Mouse (Mus musculus): ENCODE results near the gene Btnl4. TPM values are rescaled to one million over a fixed set of nuclear protein-coding genes. Genes with fewer than 3 reads are reported as not detected.
"Not testable (repeated sequence)": the region's sequence is repeated elsewhere in the genome, so short reads cannot be mapped to it uniquely, and the experiment has no call there.

Gene Btnl4
- polyA plus RNA-seq, 1 experiment: not detected

DNA sequence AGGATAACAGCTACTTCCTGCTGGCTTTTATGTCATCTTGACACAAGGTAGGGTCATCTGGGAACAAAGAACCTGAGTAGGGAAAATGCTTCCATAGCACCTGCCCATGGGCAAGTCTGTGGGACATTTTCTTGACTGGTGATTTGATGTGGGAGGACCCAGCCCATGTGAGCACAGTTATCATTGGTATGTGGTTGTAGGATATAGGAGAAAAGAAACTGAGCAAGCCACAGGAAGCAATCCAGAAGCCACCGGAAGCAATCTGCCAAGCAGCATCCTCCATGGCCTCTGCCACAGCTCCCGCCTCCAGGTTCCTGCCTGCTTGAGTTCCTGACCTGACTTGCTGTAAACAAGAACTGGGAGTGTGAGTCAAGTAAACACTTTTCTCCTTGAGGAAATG lies 6.6 kb downstream of the Btnl4 start:
- Histone ChIP-seq H3K4me1 (ENCODE audit: control insufficient read depth, insufficient read depth, low read length) (no peaks in the 10 kb centered on the region), H3K27ac (ENCODE audit: insufficient read depth, low read depth, low read length) (no peak overlapping the region), H3K36me3 (ENCODE audit: control insufficient read depth, insufficient read depth, low read length) (no peaks in the 10 kb centered on the region), H3K27me3 (replicated peaks; ENCODE audit: control insufficient read depth, insufficient read depth, low read length) (no peaks in the 10 kb centered on the region; the same call in 1 of the 2 replicates), H3K4me3 (ENCODE audit: insufficient read depth, low read depth, low read length) (no peak overlapping the region)
- no peak for DNase-seq
- WGBS: 69% methylated on average over 2 of the region's 2 CpGs
- no peak for TF ChIP-seq POLR2A (IDR thresholded peaks at IDR 0.05; ENCODE audit: low read depth, low read length)
- TF ChIP-seq CTCF (conservative IDR thresholded peaks at IDR 0.05; ENCODE audit: insufficient read depth, insufficient read length, low read depth, low read length): no peak

DNA sequence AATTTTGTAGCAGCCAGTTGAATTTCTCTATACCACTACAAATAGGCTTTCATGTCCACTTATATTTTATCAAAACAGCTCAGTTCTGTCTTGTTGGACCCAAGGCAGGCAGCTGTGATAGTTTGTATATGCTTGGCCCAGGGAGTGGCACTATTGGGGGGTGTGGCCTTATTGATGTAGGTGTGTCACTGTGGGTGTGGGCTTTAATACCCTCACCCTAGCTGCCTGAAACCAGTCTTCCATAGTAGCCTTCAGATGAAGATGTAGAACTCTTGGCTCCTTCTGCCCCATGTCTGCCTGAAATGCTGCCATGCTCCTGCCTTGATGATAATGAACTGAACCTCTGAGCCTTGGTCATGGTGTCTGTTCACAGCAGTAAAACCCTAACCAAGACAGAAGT lies 11.2 kb downstream of the Btnl4 start:
- H3K36me3 ChIP-seq (ENCODE audit: control insufficient read depth, insufficient read depth, low read length); DNase-seq; H3K27me3 ChIP-seq (replicated peaks; ENCODE audit: control insufficient read depth, insufficient read depth, low read length); H3K27ac ChIP-seq (ENCODE audit: insufficient read depth, low read depth, low read length); H3K4me3 ChIP-seq (ENCODE audit: insufficient read depth, low read depth, low read length); H3K4me1 ChIP-seq (ENCODE audit: control insufficient read depth, insufficient read depth, low read length): not testable (repeated sequence)

DNA sequence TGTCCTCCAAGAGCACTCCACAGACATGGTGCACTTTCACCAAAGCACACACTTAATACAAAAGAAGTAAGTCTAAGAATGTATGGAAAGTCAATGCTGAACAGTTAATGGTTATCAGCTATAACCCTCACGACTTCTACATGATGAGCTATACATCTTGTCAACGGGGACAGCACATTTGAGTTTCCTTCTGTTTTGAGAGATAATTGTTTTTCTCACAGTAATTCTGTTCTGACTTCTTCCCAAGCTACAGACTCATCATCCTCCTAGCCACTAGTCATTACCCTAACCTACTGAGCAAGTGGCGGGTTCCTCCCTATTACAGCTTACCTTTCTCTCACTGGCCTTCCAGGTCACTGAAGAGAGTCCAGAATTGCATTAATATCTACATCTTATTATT lies 17.9 kb downstream of the Btnl4 start:
- DNase-seq: no peak
- WGBS: 86% methylated on average over 3 of the region's 3 CpGs
- H3K4me3 ChIP-seq (ENCODE audit: insufficient read depth, low read depth, low read length): no peak overlapping the region
- TF ChIP-seq POLR2A (IDR thresholded peaks at IDR 0.05; ENCODE audit: low read depth, low read length) (no peak), CTCF (conservative IDR thresholded peaks at IDR 0.05; ENCODE audit: insufficient read depth, insufficient read length, low read depth, low read length) (no peak)
- H3K27ac ChIP-seq (ENCODE audit: insufficient read depth, low read depth, low read length): no peak overlapping the region
- peaks cover 1% of the 10 kb centered on the region; the same call in 1 of the 2 replicates for H3K27me3 ChIP-seq (replicated peaks; ENCODE audit: control insufficient read depth, insufficient read depth, low read length)
- no peaks in the 10 kb centered on the region for H3K4me1 ChIP-seq (ENCODE audit: control insufficient read depth, insufficient read depth, low read length)
- no peaks in the 10 kb centered on the region for H3K36me3 ChIP-seq (ENCODE audit: control insufficient read depth, insufficient read depth, low read length)

DNA sequence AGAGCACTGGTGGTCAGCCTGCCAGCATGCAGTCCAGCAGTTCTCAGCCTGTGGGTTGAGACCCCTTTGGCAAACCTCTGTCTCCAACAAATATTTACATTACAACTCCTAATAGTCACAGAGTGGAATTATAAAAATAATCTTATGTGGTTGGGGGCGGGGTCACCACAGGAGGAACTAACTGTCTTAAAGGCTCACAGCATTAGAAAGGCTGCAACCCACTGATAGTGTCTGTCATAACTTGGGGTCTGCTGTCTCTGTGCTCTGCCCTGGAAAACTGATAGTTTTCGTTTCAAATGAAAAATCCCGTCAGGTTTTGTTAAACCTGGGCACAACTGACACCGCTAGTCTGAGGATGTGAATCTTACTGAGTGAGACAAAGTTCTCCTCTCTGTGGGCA lies 19.4 kb downstream of the Btnl4 start:
- no peak overlapping the region for H3K4me3 ChIP-seq (ENCODE audit: insufficient read depth, low read depth, low read length)
- DNase-seq: no peak
- H3K27me3 ChIP-seq (replicated peaks; ENCODE audit: control insufficient read depth, insufficient read depth, low read length): peaks cover 1% of the 10 kb centered on the region; the same call in 1 of the 2 replicates
- WGBS: 67% methylated on average over 4 of the region's 4 CpGs
- H3K27ac ChIP-seq (ENCODE audit: insufficient read depth, low read depth, low read length): no peak overlapping the region
- H3K4me1 ChIP-seq (ENCODE audit: control insufficient read depth, insufficient read depth, low read length): no peaks in the 10 kb centered on the region
- H3K36me3 ChIP-seq (ENCODE audit: control insufficient read depth, insufficient read depth, low read length): no peaks in the 10 kb centered on the region
- no peak for TF ChIP-seq CTCF (conservative IDR thresholded peaks at IDR 0.05; ENCODE audit: insufficient read depth, insufficient read length, low read depth, low read length)

DNA sequence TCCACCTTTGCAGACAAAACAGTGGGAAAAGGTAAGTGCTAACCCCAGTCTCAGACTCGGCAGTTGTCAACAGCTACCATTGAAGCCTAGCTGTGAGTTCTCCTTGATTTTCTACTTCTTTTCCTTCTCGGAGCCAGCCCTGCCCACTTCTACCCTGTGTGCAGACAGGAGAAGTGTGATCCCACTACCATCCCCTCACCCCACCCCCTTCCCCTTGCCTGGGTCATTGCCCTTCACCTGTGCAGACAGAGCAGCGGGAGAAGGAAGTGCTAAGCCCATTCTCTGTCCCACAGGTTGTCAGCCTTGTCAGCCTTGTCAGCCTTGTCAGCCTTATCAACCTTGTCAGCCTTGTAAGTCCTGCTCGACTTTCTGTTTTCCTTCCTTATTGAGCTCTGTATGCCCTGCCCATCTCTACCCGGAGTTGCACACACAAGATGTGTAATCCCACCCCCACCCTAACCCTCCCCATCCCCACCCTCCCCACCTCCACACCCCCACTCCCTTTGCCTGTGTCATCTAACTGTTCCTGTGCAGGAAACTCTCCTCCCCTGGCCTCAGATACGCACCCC lies 28.6 kb downstream of the Btnl4 start:
- WGBS: 58% methylated on average over 6 of the region's 6 CpGs
- no peak for TF ChIP-seq POLR2A (IDR thresholded peaks at IDR 0.05; ENCODE audit: low read depth, low read length)
- TF ChIP-seq CTCF (conservative IDR thresholded peaks at IDR 0.05; ENCODE audit: insufficient read depth, insufficient read length, low read depth, low read length): no peak
- H3K4me1 ChIP-seq (ENCODE audit: control insufficient read depth, insufficient read depth, low read length): no peaks in the 10 kb centered on the region
- no peaks in the 10 kb centered on the region for H3K27me3 ChIP-seq (replicated peaks; ENCODE audit: control insufficient read depth, insufficient read depth, low read length)
- no peak overlapping the region for H3K4me3 ChIP-seq (ENCODE audit: insufficient read depth, low read depth, low read length)
- H3K36me3 ChIP-seq (ENCODE audit: control insufficient read depth, insufficient read depth, low read length): no peaks in the 10 kb centered on the region
- H3K27ac ChIP-seq (ENCODE audit: insufficient read depth, low read depth, low read length): no peak overlapping the region
- no peak for DNase-seq

DNA sequence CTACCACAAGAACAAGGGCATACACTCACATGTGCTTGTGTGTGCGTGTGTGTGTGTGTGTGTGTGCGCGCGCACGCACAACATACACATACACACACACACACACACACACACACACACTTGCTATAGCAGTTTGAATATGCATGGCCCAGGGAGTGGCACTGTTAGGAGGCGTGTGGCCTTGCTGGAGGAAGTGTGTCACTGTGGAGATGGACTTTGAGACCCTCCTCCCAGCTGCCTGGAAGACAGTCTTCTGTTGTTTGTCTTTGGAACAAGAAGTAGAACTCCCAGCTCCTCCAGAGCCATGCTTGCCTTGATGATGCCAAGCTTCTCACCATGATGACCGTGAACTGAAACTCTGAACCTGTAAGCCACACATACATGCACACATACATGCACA lies 35.1 kb downstream of the Btnl4 start:
- Histone ChIP-seq H3K27me3 (replicated peaks; ENCODE audit: control insufficient read depth, insufficient read depth, low read length) (no peaks in the 10 kb centered on the region), H3K4me3 (ENCODE audit: insufficient read depth, low read depth, low read length) (no peak overlapping the region), H3K27ac (ENCODE audit: insufficient read depth, low read depth, low read length) (no peak overlapping the region), H3K36me3 (ENCODE audit: control insufficient read depth, insufficient read depth, low read length) (no peaks in the 10 kb centered on the region), H3K4me1 (ENCODE audit: control insufficient read depth, insufficient read depth, low read length) (no peaks in the 10 kb centered on the region)
- peak; percentile 2 for DNase-seq
- WGBS: 90% methylated on average over 7 of the region's 7 CpGs
- TF ChIP-seq POLR2A (IDR thresholded peaks at IDR 0.05; ENCODE audit: low read depth, low read length) (no peak), CTCF (conservative IDR thresholded peaks at IDR 0.05; ENCODE audit: insufficient read depth, insufficient read length, low read depth, low read length) (no peak)

DNA sequence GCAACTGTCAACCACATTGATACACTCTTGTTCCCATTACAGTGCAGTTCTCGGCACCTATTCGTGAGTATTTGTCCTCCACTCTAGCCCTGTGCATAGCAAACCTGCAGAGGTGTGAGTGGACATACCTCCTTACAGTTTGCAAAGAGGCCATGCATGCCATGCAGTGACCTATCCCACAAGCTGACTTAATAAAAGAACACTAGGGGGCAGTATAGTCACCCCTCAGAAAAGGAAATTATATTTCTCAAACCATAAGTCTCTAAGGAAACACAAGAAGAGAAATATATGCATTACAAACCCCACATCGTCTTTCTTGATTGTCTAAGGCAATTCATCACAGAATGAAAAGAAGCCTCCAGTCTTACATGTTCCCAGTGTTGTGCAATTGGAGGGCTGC lies 37.3 kb downstream of the Btnl4 start:
- H3K27ac ChIP-seq (ENCODE audit: insufficient read depth, low read depth, low read length): no peak overlapping the region
- no peaks in the 10 kb centered on the region for H3K36me3 ChIP-seq (ENCODE audit: control insufficient read depth, insufficient read depth, low read length)
- no peaks in the 10 kb centered on the region for H3K27me3 ChIP-seq (replicated peaks; ENCODE audit: control insufficient read depth, insufficient read depth, low read length)
- no peaks in the 10 kb centered on the region for H3K4me1 ChIP-seq (ENCODE audit: control insufficient read depth, insufficient read depth, low read length)
- H3K4me3 ChIP-seq (ENCODE audit: insufficient read depth, low read depth, low read length): no peak overlapping the region
- DNase-seq: peak; percentile 36
- TF ChIP-seq CTCF (conservative IDR thresholded peaks at IDR 0.05; ENCODE audit: insufficient read depth, insufficient read length, low read depth, low read length): 0 out of 2 replicates have a peak, but pooled peaks have one; percentile 19
- TF ChIP-seq POLR2A (IDR thresholded peaks at IDR 0.05; ENCODE audit: low read depth, low read length): no peak
- WGBS: 46% methylated on average over 3 of the region's 3 CpGs

DNA sequence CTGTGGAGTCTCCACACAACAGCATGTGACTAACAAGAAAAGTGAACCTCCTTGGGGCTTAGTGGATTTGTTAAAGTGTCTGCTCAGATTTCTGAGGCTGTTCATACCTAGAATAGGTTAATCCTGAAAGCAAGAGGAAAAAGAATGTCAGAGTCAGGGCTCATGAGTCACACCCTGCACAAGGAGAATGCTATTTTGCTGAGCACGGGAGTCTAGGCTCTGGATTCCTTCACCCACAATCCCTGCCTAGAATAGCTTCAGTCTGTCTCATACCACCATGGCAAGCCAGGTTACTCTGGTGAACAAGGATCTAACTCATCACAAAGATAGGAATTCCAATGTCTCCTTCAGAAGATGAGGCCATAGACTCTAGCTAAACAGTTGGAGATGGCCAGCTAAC lies 38.5 kb downstream of the Btnl4 start:
- WGBS: 32% methylated on average over 1 of the region's 1 CpGs
- DNase-seq: no peak
- TF ChIP-seq CTCF (conservative IDR thresholded peaks at IDR 0.05; ENCODE audit: insufficient read depth, insufficient read length, low read depth, low read length): no peak
- no peak for TF ChIP-seq POLR2A (IDR thresholded peaks at IDR 0.05; ENCODE audit: low read depth, low read length)

More for the DNA sequence above, 38.5 kb downstream of the Btnl4 start:
- no peak overlapping the region for H3K27ac ChIP-seq (ENCODE audit: insufficient read depth, low read depth, low read length)
- H3K4me3 ChIP-seq (ENCODE audit: insufficient read depth, low read depth, low read length): no peak overlapping the region
- no peaks in the 10 kb centered on the region for H3K36me3 ChIP-seq (ENCODE audit: control insufficient read depth, insufficient read depth, low read length)
- H3K27me3 ChIP-seq (replicated peaks; ENCODE audit: control insufficient read depth, insufficient read depth, low read length): no peaks in the 10 kb centered on the region
- H3K4me1 ChIP-seq (ENCODE audit: control insufficient read depth, insufficient read depth, low read length): no peaks in the 10 kb centered on the region

All from kidney, adult 2 months (tissue).